Mouse (Mus musculus) lung, postnatal 10 days (tissue): ENCODE results near the gene 4930451I11Rik.

Source experiments
- DNase-seq: peaks from one replicate; pipeline ENCODE4 v3.0.0; 2021

The 4930451I11Rik gene

DNA sequence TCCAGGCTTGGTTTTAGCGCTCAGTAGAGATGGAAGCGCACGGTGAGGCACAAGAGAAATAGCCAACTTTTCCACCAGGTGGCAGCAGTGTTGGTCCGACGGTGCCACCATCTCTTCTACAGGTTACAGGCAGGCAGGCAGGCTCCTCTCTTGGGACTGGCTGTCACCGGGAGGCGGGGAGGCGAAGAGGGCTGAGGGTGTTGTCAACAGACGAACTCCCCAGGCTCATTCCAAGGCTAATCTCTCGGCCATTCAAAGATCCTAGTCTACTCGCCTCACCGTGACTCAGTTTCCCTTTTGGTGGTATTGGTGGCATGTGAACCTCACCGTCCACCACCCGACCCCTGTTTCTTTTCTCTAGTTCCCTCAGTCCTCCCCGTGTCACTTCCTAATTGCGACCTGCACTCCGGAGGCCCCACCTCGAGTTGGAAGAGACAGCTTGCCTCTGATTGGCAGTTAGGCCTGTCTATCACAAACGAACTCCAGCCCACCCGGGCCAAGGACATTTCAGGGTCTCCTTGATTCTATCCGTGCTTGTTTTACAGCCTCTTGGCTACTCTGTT is 678 bp upstream of the 4930451I11Rik start:
- DNase-seq: peak; percentile 88

DNA sequence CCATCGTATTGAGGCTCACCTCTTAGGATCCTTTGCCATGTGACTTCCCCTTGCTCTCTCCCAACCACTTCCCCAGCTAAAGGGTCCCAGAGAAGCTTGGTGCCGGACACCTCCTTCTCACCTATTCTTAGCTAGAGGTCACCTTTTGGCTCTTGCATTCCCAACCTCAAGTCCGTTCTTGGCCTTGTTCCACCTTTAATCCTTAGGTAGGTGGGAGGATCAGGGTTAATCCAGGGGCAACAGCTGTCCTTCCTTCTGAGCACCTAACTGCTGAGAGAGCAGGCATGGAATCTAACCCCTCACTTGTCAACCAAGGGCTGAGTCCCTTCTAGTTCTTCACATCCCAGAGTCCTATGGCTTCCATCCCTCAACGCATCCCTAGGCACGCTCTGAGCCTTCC is 5.5 kb downstream of the 4930451I11Rik start:
- DNase-seq: no peak

DNA sequence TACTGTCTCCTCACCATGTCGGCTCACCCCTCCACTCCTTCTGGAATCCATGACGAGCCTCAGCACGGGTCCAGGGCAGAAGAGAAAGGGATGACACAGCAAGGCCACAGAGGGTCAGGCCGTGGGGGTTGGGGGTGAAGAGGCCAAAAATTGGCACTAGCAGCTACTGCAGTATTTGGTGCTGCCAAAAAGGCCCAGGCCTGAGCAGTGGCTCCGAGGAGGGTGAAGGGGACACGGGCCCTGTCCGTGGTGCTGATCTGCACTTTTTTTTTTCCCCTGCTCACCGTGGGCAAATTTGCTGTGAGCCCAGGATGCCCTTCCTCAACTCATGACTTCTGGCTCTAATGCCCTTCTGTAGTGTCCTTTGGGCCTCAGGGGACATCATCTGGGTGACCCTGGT is 6.0 kb downstream of the 4930451I11Rik start:
- DNase-seq: no peak

DNA sequence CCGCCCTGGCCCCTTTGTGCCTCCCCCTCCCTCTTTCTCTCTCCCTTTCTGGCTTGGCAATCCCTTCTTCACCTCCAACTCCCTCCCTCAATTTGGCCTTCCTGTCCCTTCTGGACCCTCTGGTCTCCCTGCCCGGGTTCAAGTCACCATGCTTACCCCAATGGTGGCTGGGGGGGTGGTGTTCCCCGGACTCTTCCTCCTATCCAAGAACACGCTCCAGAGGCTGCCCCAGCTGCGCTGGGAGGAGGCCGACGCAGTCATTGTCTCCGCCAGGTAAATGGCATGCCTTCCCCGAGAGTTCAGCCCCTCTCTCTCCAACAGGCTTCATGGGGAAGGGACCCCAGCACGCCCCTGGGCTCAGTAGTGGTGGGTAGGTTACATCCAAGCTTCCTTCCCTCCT is 7.5 kb downstream of the 4930451I11Rik start:
- no peak for DNase-seq

DNA sequence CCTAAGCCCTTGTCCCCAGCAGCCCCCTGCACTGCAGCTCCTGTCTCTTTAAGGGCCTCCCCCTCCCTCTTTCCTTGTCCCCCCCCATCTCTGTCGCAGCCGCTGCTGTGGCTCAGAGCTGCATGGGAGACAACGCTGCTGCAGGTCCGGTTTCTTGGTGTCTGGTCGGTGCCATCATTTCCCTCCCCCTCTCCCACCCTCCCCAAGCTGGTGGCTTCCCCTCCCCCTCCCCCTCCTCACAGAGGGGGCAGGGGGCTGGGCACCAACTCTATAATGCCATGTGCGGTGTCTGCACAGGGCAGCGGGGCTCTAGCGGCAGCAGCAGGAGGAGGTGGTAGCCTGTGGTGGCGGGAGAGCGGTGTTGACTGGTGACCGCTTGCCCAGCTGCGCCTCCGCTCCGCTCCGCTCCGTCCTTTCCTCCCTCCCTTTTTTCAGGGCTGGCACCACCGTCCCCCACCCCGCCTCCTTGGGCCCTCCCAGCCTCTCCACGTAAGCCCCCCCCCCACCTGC is 8.2 kb downstream of the 4930451I11Rik start:
- DNase-seq: no peak

DNA sequence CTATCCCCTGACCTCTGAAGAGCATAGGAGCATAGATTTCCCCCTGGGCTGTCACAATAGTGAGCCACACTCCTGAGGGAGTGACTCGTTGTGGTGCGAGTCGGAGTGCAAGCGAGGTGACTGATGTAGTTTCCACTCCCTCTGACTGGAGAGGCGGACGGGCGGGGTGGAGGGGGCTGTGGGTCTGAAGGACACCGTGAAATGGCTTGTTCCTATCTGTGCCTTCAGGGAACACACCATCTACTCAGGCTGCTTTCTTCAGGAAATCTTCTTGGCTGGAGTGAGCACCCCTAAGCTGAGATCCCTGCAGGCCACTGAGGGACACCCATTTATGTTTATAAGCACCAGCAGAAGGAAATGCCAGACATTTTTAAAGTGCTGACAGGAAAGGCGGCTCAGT is 8.7 kb downstream of the 4930451I11Rik start:
- no peak for DNase-seq

DNA sequence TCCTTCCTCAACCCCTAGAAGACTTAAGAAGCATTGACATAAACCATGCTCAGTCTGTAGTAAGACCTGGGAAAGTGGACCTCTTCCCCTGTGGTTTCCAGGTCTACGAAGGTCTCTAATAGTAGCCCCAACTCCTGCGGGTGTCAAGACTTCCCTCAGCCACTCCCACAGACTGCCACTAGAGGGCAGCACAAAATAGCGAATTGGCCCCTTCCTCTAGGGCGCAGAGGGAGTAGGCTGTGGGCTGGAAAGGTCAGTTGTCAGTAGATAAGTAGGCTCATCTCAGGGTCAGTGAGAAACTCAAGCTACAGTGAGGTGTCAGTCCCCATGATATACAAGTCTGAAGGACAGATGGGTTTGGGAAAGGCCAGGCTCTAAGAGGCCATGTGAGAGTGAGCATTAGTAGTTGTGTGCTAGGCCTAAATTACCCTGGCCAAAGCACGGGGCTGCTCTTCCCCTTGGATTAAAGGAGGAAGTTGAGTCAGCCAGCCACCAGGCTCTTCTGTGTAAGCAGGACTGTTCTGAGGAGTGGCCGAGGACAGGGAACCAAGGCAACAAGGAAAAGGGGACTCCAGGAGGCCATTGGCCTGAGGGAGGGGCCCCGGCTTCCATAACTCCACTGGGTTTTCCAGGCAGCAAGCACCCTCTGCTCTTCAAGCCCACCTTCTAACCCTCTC is 9.5 kb downstream of the 4930451I11Rik start:
- peak; percentile 87 for DNase-seq

DNA sequence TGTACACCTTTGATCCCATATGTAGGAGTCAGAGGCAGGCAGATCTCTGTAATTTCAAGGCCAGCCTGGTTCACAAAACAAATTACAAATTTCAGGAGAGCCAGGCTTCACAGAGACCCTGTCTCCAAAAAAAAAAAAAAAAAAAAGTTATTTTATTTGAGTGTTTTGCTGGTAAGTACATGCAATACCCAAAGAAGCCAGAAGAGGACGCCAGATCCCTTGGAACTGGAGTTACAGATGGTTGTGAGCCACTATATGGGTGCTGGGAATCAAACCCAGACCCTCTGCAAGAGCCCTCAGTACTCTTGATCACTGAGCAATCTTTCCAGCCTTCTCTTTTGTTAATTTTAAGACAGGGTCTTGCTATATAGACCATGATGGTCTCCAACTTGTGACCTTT is 12.6 kb downstream of the 4930451I11Rik start:
- no peak for DNase-seq

DNA sequence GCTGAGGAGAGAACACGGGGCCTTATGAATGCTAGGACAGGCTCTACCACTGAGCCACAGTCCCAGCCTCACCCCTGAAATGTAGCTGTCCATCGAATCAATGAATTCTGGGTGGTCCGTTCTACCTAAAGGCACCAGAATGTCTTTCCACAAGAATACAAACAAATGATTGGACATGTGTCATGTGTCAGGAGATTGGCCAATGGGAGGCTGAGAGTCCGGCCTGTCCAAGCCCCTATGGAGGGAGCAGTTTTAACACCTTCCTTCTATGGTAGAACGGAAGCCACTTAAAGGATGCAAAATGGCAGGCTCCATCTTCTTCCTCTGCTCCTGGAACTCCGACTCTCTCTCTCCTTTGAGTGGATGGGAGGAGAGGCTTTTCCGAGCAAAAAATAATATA is 13.8 kb downstream of the 4930451I11Rik start:
- DNase-seq: no peak

DNA sequence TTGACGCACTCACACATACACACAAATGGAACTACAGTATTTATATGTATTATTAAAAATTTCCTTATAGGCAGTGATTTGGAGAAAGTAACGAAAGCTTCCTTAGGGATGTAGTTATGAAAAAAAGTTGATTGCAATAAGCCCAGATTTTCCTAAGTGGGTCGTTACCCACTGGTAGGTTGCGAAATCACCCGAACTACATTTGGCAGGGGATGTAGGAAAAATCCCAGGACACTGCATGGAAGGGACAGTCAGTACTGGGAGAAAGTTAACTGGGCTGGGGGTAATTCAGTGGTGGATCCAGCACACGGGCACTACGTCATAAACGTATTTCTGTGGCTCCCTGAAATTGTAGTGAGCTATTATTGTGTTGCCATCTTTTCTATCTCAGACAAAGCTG is 14.9 kb downstream of the 4930451I11Rik start:
- DNase-seq: no peak

DNA sequence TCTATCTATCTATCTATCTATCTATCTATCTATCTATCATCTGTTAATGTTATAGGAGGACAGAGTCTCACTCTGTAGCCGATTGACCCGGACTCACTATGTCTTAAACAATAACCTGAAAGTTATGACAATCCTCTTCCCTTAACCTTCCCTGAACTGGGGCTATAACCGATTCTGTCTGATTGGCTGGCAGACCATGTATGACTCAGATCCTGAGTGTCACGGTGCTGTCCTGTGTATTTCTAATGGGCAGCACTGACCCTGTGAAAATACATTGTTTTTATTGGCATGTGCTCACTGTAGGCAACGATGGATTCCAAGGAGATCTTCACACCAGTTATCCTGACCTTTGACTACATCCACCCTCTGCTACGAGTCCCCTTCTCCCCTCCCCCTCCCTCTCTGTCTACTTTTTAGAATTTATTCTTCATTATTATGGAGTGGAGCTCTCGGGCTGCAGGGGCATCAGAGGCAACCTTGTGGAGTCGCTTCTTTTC is 15.7 kb downstream of the 4930451I11Rik start:
- DNase-seq: no peak

DNA sequence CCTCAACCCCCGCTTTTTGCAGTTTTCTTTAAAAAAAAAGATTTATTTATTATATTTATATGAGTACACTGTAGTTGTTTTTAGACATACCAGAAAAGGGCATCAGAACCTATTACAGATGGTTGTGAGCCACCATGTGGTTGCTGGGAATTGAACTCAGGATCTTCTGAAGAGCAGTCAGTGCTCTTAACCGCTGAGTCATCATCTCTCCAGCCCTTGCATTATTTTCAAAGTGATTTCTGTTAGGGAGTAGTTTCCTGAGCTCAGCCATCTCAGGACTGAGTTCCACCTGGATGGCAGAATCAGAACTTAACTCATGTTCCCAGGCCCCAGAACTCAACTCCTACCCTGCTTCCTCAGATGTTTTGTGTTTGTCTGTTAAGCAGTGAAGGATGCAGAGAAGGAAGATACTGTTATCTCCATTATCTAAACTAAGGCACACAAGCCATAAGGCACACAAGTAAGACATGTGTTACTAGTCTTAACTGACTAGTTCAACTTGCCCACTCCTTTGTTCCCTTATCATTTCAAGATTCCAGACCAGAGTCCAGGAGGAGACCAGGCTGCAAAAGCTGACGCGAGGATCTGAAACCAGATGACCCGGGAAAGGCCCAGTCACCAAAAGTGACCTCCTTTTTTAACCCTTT is 21.6 kb downstream of the 4930451I11Rik start:
- DNase-seq: no peak

DNA sequence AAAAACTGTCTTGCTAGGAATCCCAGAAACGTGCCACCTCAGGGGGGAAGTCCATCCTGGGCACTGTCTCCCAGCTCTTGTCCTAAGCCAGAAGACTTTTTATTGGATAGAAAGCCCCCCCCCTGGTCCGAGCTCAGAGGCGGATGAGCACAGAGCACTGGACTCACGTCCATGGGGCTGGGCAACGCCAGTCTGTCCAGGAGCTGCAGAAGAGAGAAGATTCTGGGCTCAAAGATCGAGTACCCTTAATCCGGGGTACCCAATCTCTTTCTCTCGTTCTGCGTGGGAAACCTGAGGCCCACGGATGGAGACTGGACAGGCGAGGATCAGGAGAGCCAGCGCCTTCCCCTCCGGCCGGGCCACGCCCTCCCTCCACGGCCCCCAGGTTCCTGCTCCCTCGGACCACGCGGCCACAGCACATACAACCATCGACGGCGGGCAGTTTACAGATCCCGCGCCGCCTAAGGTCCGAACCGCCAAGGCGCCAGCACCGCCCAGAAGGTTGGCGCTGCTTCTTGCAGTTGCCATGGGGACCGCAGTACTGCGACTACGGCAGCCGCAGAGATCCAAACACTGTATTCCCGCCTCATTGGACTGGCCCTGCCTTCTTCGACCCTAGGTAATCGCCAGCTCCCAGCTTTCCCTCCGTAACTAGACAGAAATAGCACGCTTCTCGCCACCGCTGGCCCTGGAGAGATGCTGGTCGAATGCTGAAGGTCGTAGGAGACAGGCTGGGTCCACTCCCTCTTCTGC is 22.6 kb downstream of the 4930451I11Rik start:
- peak; percentile 91 for DNase-seq

DNA sequence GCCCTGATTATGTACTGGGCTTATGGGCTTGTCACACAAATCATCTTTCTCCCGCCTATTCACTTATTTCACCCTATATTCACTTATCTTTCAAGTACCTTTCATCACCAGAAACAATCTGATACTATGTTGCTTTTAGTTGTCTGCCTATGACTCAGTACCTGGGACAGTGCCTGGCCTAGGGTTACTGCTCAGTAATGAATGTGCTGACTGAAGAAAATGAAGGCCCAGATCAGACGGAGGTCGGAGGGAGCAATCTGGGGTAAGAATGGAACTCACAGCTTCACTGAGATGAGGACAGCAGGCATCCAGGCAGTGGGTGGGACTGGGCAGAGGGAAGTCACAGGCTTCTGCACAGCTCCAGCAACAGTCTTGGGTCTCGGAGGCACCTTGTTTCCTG is 24.0 kb downstream of the 4930451I11Rik start:
- DNase-seq: no peak

DNA sequence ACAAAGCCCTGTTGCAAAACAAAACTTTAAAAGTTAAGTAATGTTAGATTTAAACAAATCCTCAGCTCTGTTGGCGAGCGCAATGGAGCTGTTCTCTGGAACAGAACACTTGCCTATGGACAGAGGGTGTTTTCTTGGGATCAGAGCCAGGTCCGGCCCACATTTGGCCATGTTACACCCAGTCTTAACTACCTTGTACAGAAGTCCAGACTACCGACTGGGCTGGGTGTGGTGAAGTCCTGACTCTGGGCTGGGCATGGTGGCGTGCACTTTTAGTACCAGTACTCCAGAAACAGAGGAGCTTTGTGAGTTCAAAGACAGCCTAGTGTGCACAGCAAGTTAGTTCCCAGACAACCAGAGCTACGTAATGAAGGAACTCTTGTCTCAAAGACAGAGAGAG is 24.5 kb downstream of the 4930451I11Rik start:
- peak; percentile 61 for DNase-seq

DNA sequence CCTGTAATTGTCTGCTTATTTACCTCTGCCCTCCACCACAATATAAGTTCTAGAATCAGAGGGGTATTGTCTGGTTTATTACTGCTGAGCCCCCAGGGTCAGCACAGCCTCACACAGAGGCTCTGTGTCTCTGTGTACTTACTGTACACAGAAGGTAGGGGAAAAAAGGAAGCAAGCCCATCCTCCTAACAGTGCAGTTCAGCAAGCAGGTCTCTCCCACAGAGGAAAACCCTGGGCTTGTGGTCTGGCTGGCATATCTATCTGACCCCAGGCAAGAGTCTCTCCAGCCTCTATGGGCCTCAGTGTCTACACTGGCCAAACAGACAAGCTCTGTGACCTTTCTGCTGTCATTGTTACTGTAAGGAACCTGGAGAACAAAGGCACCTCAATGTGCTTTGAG is 27.7 kb downstream of the 4930451I11Rik start:
- DNase-seq: no peak

DNA sequence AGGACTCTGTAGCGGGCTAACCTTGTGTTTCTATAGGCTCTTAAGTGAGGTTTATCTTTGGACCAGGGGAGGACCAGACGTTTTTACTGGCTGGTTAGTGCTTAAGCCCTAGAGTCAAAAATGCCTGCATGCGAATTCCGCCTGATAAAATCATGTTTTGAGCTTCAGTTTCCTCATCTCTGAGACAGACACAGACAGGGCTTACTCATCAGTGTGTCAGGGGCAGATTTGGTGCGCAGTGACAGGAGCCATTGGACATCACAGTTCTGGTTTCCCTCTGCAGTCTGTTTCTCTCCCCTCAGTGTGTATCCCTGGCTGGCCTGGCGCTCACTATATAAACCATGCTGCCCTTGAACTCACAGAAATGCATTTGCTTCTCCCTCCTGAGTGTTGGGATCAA is 28.3 kb downstream of the 4930451I11Rik start:
- no peak for DNase-seq

DNA sequence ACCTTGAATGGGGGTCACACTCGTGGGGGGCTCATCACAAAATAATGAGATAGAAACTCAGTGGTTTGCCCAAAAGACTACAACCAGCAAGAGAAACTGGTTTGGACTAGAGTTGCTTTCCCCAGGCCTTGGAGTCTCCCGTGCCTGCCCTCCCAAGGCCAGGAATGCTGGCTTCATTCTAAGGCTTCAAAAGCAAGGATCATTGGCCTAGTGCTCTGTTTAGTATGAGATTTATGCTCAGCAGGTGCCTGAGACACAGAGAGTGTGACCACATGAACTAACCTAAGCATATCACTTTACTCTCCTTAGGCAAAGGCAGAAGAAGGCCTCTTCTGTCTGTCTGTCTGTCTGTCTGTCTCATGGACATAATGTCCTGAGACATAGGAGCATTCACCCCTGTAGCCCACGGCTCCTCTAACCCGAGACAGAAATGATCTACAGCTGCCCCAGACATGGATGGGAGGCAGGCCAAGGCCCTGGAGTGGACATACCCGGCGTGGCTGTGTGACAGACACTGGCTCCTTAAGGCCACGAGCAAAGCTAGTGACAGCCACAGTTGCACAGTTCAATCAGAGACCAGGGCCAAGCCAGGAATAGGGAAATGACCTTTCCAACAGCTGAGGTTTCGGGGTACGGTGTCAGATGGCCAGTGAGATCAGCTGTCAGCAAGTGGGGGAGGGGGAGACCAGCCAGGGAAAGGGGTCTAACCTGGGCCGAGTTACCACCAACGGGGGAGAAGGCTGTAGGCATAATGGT is 29.1 kb downstream of the 4930451I11Rik start:
- DNase-seq: no peak

DNA sequence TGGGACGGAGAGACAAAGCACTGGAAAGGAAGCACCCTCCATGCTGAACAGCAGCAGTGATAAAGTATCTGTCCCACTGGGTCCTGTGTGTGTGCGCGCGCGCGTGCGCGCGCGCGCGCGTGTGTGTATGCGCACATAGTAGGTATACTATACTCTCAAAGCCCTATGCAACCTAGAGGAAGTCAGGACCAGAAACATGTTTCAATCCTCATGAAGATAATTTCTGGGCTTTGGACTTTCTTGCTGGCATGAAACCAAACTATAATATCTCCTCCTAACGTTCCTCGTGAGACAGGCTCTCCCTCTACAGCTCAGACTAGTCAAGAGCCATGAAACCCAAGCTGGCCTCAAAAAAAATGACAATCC is 30.4 kb downstream of the 4930451I11Rik start:
- DNase-seq: no peak

DNA sequence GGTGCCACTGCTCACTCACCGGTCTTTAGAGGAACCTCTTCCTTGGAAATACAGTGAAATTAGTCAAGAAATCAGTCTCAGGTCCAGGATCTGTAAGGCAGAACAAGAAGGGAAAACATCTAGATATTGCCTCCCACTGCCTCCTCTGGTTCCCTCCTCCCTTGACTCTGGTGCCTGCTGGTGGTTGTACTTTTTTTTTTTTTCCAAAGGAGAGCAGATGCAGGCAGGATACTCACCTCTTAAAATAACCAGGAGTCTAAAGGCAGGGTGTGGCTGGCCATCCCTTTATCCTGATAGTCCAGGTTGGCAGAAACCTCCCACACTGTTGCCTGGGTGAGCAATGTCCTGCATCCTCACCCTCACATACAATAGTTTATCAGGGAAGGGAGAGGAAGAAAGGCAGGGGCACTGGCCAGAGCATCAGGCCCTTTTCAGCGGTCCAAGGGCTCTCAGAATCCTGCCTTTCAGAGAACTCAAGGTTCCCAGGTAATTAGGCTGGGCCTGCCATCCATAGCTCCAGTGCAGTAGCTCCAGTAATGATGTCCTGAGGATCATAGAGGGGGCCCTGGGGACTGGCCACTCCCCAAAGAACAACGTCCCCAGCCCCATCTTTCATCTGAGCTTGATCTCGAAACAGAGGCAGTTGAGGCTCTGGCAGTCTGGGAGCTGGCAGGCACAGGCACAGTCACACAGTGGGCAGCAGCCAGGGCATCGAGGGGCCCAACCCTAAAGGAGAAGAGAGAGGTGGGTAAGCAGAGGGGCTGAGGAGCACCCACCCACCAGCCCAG is 31.0 kb downstream of the 4930451I11Rik start:
- DNase-seq: no peak

DNA sequence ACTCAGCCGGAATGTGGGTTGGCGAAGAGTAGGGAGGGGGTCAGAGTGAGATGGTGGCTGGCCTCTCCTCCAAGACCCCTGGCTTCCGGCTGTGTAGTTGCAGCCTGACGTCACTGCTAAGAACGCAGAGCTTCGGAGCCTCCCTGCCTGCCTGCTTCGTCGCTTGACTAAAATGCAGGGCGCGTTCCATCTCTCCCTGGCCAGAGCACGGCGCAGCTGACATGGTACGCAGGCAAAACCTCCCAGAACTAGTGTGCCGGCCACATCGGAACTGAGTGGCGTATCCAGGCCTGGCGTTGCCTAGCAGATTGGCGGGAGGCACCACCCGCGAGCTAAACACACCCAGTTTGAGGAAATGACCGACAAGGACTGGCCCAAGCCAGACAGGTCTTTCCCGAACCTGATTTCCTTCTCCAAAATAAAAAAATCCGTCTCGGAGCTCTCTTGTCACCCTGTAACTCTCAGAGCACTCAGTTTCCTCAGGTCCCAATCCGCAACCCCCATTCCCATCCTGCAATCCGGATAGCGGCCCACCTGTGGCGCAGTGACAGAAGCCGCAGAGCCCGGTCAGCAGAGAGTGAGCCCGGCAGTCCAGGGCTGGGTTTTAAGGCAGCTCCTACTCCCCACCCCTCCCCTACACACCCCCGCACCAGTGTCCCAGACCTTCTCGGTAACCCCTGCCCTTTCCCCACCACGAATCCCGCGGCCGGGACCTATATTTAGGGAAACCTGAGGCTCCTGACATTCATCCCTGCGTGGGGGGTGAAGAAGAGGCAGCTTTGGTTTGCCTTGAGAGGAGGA is 31.8 kb downstream of the 4930451I11Rik start:
- DNase-seq: no peak
